Mouse (Mus musculus): ENCODE data around the gene Cpa2. TPM values are rescaled to one million over a fixed set of nuclear protein-coding genes. Genes with fewer than 3 reads are reported as not detected.

The Cpa2 gene
- polyA plus RNA-seq, 1 experiment, result not detected

DNA sequence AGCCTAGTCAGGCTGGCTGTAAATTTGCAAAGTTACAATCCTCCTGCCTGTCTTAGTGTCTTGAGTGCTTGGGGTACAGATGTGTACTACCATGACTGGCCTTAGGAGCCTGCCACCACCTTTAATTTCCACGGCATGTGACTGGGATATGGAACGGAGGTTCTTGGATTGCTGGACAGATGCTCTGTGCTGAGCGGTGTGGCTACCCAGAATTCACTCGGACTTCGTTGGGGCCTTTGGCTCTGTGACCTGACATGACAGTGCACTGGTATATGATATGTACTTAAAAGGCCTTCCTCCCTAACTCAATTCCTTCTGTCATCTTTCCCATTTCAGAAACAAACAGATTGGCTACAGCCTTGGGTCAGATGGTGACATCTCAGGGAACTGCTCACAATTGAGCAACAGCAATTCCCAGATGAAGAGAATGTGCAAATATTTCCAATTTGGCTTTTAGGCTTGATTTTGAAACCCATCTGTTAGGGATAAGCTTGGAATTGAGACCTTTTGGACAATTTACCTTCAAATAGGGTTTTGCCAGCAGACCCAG lies 13.3 kb downstream of the Cpa2 start:
- Histone ChIP-seq H3K79me3 (ENCODE audit: low read depth) (no peaks in the 10 kb centered on the region), H3K4me3 (ENCODE audit: insufficient read depth, poor library complexity, severe bottlenecking) (no peak overlapping the region), H3K36me3 (ENCODE audit: control insufficient read depth, insufficient read depth) (no peaks in the 10 kb centered on the region), H3ac (ENCODE audit: control insufficient read depth, insufficient read length, low read depth) (no peak overlapping the region), H3K79me2 (ENCODE audit: control insufficient read depth, insufficient read depth) (no peaks in the 10 kb centered on the region), H3K27me3 (ENCODE audit: control insufficient read depth, insufficient read depth, insufficient read length) (no peaks in the 10 kb centered on the region)
- TF ChIP-seq CTCF (IDR thresholded peaks at IDR 0.05; ENCODE audit: control insufficient read depth, insufficient read depth, insufficient read length) (no peak), MAX (IDR thresholded peaks at IDR 0.05) (no peak), MYOD1 (IDR thresholded peaks at IDR 0.05; ENCODE audit: control insufficient read depth, insufficient read length, low read depth) (no peak), USF1 (IDR thresholded peaks at IDR 0.05; ENCODE audit: low read depth) (no peak)

DNA sequence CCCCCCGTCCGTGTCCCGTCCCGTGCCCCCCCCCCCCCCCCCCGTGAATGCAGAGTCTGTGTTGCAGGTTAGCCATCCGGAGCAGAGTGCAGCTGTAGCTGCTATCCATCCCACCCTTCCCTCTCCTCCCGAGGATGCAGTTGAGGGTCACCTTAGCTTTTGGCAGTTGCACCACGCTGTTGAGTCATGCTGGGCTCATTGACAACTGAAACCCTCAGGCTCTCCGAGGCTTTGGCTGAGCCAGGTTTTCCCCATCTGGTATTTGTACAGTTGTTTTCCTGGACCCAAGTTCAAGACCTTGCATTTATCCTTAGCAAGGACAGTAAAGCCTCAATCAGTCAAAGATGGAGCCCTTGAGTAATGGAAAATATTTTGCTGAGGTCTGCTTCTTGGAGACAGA lies 14.7 kb downstream of the Cpa2 start:
- H3K36me3 ChIP-seq (ENCODE audit: control insufficient read depth, insufficient read depth), result no peaks in the 10 kb centered on the region
- no peak overlapping the region for H3K4me3 ChIP-seq (ENCODE audit: insufficient read depth, poor library complexity, severe bottlenecking)
- H3K79me2 ChIP-seq (ENCODE audit: control insufficient read depth, insufficient read depth), result no peaks in the 10 kb centered on the region
- no peaks in the 10 kb centered on the region for H3K79me3 ChIP-seq (ENCODE audit: low read depth)
- TF ChIP-seq MYOD1 (IDR thresholded peaks at IDR 0.05; ENCODE audit: control insufficient read depth, insufficient read length, low read depth), result peak; percentile 47
- no peak for TF ChIP-seq MAX (IDR thresholded peaks at IDR 0.05)
- no peaks in the 10 kb centered on the region for H3K27me3 ChIP-seq (ENCODE audit: control insufficient read depth, insufficient read depth, insufficient read length)
- H3ac ChIP-seq (ENCODE audit: control insufficient read depth, insufficient read length, low read depth), result no peak overlapping the region

DNA sequence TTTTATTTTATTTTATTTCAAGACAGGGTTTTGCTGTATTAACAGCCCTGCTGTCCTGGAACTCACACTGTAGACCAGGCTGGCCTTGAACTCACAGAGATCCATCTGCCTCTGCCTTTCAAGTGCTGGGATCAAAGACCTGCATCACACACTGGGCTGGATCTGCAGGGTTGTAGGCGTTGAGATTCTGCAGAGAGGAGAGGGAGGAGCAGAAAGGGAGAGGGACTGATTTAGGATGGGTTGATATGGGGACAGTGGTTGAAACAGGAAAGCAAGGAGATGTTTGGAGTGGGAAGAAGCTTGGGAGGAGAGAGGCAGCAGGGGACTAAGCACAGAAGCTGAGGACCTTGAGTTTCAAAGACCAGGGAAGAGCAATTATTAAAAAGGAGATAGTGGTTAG lies 18.3 kb downstream of the Cpa2 start:
- Histone ChIP-seq H3ac (ENCODE audit: control insufficient read depth, insufficient read length, low read depth) (no peak overlapping the region), H3K79me2 (ENCODE audit: control insufficient read depth, insufficient read depth) (no peaks in the 10 kb centered on the region), H3K36me3 (ENCODE audit: control insufficient read depth, insufficient read depth) (no peaks in the 10 kb centered on the region), H3K4me3 (ENCODE audit: insufficient read depth, poor library complexity, severe bottlenecking) (no peak overlapping the region), H3K27me3 (ENCODE audit: control insufficient read depth, insufficient read depth, insufficient read length) (no peaks in the 10 kb centered on the region), H3K79me3 (ENCODE audit: low read depth) (no peaks in the 10 kb centered on the region)
- no peak for TF ChIP-seq MYOG (IDR thresholded peaks at IDR 0.05; ENCODE audit: control insufficient read depth, extremely low read depth, insufficient read length)
- TF ChIP-seq CTCF (IDR thresholded peaks at IDR 0.05; ENCODE audit: control insufficient read depth, insufficient read depth, insufficient read length), result no peak
- TF ChIP-seq FOSL1 (IDR thresholded peaks at IDR 0.05; ENCODE audit: insufficient read depth, low read length, poor library complexity, severe bottlenecking), result no peak
- TF ChIP-seq MYOD1 (IDR thresholded peaks at IDR 0.05; ENCODE audit: control insufficient read depth, insufficient read length, low read depth), result no peak
- TF ChIP-seq CEBPB (IDR thresholded peaks at IDR 0.05; ENCODE audit: low read depth), result no peak
- TF ChIP-seq USF1 (IDR thresholded peaks at IDR 0.05; ENCODE audit: low read depth), result no peak
- TF ChIP-seq MAX (IDR thresholded peaks at IDR 0.05), result no peak

DNA sequence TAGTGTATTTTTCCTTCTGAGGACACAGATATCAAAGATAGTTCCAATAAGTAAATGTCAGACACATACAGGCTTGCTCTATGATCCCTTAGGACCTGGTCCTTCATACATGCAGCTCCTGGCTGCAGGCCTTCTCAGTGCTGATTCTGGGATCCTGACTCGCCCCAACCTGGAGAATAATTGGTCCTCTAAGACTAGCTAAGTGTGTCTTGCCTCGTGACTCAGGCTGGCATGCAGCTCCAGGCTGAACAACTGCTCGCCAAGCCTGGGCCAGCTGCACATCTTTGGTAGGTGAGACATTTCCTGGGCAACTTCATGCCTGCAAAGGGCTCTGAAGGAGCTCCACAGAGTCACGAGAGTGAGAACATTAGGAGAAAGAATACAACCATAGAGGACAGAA lies 20.8 kb downstream of the Cpa2 start:
- H3K4me3 ChIP-seq (ENCODE audit: insufficient read depth, poor library complexity, severe bottlenecking), result no peak overlapping the region
- H3K79me2 ChIP-seq (ENCODE audit: control insufficient read depth, insufficient read depth), result no peaks in the 10 kb centered on the region
- H3K27me3 ChIP-seq (ENCODE audit: control insufficient read depth, insufficient read depth, insufficient read length), result no peaks in the 10 kb centered on the region
- H3K79me3 ChIP-seq (ENCODE audit: low read depth), result no peaks in the 10 kb centered on the region
- H3ac ChIP-seq (ENCODE audit: control insufficient read depth, insufficient read length, low read depth), result no peak overlapping the region
- TF ChIP-seq CTCF (IDR thresholded peaks at IDR 0.05; ENCODE audit: control insufficient read depth, insufficient read depth, insufficient read length) (no peak), MYOD1 (IDR thresholded peaks at IDR 0.05; ENCODE audit: control insufficient read depth, insufficient read length, low read depth) (peak; percentile 52)
- H3K36me3 ChIP-seq (ENCODE audit: control insufficient read depth, insufficient read depth), result no peaks in the 10 kb centered on the region

DNA sequence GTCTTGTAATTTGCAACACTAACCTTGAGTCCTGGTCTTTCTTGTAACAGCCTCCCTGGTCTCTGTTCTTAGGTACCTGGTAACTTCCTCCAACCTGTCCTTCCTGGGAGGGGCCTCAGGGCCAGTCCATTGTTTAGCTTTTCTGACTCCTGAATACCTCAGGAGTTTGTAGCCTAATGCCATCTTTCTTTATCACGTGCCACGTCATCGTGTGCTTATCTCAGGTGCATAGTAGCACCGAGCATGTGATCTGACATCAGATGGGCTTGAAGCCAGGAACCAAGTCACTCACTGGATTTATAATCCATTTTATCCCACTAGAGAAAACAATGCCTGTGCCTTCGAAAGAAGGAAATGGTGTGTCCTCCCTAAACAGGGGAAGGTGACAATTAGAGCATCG lies 22.2 kb downstream of the Cpa2 start:
- TF ChIP-seq MYOD1 (IDR thresholded peaks at IDR 0.05; ENCODE audit: control insufficient read depth, insufficient read length, low read depth) (no peak), MAX (IDR thresholded peaks at IDR 0.05) (no peak), CTCF (IDR thresholded peaks at IDR 0.05; ENCODE audit: control insufficient read depth, insufficient read depth, insufficient read length) (no peak), FOSL1 (IDR thresholded peaks at IDR 0.05; ENCODE audit: insufficient read depth, low read length, poor library complexity, severe bottlenecking) (no peak), CEBPB (IDR thresholded peaks at IDR 0.05; ENCODE audit: low read depth) (no peak), USF1 (IDR thresholded peaks at IDR 0.05; ENCODE audit: low read depth) (no peak), MYOG (IDR thresholded peaks at IDR 0.05; ENCODE audit: control insufficient read depth, extremely low read depth, insufficient read length) (no peak)
- H3ac ChIP-seq (ENCODE audit: control insufficient read depth, insufficient read length, low read depth), result no peak overlapping the region
- no peaks in the 10 kb centered on the region for H3K79me2 ChIP-seq (ENCODE audit: control insufficient read depth, insufficient read depth)
- no peaks in the 10 kb centered on the region for H3K79me3 ChIP-seq (ENCODE audit: low read depth)
- no peaks in the 10 kb centered on the region for H3K27me3 ChIP-seq (ENCODE audit: control insufficient read depth, insufficient read depth, insufficient read length)
- no peak overlapping the region for H3K4me3 ChIP-seq (ENCODE audit: insufficient read depth, poor library complexity, severe bottlenecking)
- H3K36me3 ChIP-seq (ENCODE audit: control insufficient read depth, insufficient read depth), result no peaks in the 10 kb centered on the region

DNA sequence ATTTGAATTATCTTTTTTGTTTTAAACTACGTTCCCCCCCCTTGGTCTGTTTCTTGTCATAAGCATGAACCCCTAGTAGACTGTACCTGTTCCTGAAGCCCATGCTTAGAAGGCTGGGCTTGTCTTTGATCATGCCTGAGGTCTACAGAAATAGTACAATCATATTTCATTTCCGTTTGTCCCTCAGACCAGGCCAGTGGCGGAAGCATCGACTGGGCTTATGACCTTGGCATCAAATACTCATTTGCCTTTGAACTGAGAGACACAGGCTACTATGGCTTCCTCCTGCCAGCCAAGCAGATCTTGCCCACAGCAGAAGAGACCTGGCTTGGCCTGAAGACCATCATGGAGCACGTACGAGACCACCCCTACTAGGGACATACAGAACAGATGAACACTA lies 22.7 kb downstream of the Cpa2 start:
- no peaks in the 10 kb centered on the region for H3K27me3 ChIP-seq (ENCODE audit: control insufficient read depth, insufficient read depth, insufficient read length)
- no peak overlapping the region for H3ac ChIP-seq (ENCODE audit: control insufficient read depth, insufficient read length, low read depth)
- H3K4me3 ChIP-seq (ENCODE audit: insufficient read depth, poor library complexity, severe bottlenecking), result no peak overlapping the region
- H3K79me2 ChIP-seq (ENCODE audit: control insufficient read depth, insufficient read depth), result no peaks in the 10 kb centered on the region
- no peaks in the 10 kb centered on the region for H3K79me3 ChIP-seq (ENCODE audit: low read depth)
- TF ChIP-seq CTCF (IDR thresholded peaks at IDR 0.05; ENCODE audit: control insufficient read depth, insufficient read depth, insufficient read length), result no peak
- TF ChIP-seq MYOG (IDR thresholded peaks at IDR 0.05; ENCODE audit: control insufficient read depth, extremely low read depth, insufficient read length), result no peak
- no peak for TF ChIP-seq MYOD1 (IDR thresholded peaks at IDR 0.05; ENCODE audit: control insufficient read depth, insufficient read length, low read depth)
- no peak for TF ChIP-seq MAX (IDR thresholded peaks at IDR 0.05)
- TF ChIP-seq FOSL1 (IDR thresholded peaks at IDR 0.05; ENCODE audit: insufficient read depth, low read length, poor library complexity, severe bottlenecking), result no peak
- no peak for TF ChIP-seq CEBPB (IDR thresholded peaks at IDR 0.05; ENCODE audit: low read depth)
- TF ChIP-seq USF1 (IDR thresholded peaks at IDR 0.05; ENCODE audit: low read depth), result no peak
- no peaks in the 10 kb centered on the region for H3K36me3 ChIP-seq (ENCODE audit: control insufficient read depth, insufficient read depth)
